Mouse (Mus musculus) lung, embryonic 16.5 days (tissue): Measurements from ENCODE around the gene Aoc2. TPM values are rescaled to one million over a fixed set of nuclear protein-coding genes. Genes with fewer than 3 reads are reported as not detected.

Experiments
- ATAC-seq: fragments of 200-750 bp; cut with Nextera tagmentation; 2 replicates; pipeline ENCODE4 v1.8.0; 2017; ENCODE audit warnings: low read depth, mild to moderate bottlenecking, moderate library complexity
- H3K27ac ChIP-seq: fragments of 300-500 bp; sonication (generic); 2 replicates; pipeline ENCODE4 v1.5.1; 2014; ENCODE audit warnings: mild to moderate bottlenecking, control low read depth, low read length
- H3K27me3 ChIP-seq: fragments of 300-500 bp; sonication (generic); 2 replicates; pipeline ENCODE4 v1.6.1; 2014; ENCODE audit warnings: low read depth, low read length, mixed read lengths; ENCODE audit not compliant: control insufficient read depth, insufficient read depth
- H3K36me3 ChIP-seq: fragments of 300-500 bp; sonication (generic); 2 replicates; pipeline ENCODE4 v1.6.1; 2014; ENCODE audit warnings: low read length; ENCODE audit not compliant: control insufficient read depth, insufficient read depth
- H3K4me1 ChIP-seq: fragments of 300-500 bp; sonication (generic); replicated peaks from 2 replicates; pipeline ENCODE4 v1.6.1; 2014; ENCODE audit warnings: low read length, mixed read lengths; ENCODE audit not compliant: control insufficient read depth, insufficient read depth
- H3K4me2 ChIP-seq: fragments of 300-500 bp; sonication (generic); 2 replicates; pipeline ENCODE4 v1.6.1; 2014; ENCODE audit warnings: low read depth, low read length, control low read depth
- H3K4me3 ChIP-seq: fragments of 300-500 bp; sonication (generic); 2 replicates; pipeline ENCODE4 v1.5.1; 2014; ENCODE audit warnings: mild to moderate bottlenecking, low read length, control low read depth
- H3K9ac ChIP-seq: fragments of 300-500 bp; sonication (generic); 2 replicates; pipeline ENCODE4 v1.6.1; 2014; ENCODE audit warnings: low read length, control low read depth
- H3K9me3 ChIP-seq: fragments of 300-500 bp; sonication (generic); 2 replicates; pipeline ENCODE4 v1.6.1; 2016; ENCODE audit warnings: low read length; ENCODE audit not compliant: control insufficient read depth
- WGBS: fragments of 180-500 bp; shearing (Covaris S2); extraction: QIAGEN DNeasy Blood & Tissue Kit; methylation state at CpG from one replicate; pipeline ENCODE4 v1.1.7; 2014; 5-methylcytosine and 5-hydroxymethylcytosine counted together
- polyA plus RNA-seq: library from polyadenylated mRNA; unstranded; fragments of >200 nt; fragmentation: Nextera tagmentation; extraction: Ambion mirVana; gene quantifications from 2 replicates; pipeline ENCODE4 v1.2.1, GENCODE M21; 2015

The Aoc2 gene
- polyA plus RNA-seq: 0.92 and 1.2 TPM in 2 replicates

- Histone ChIP-seq H3K27me3 (no peaks in the 10 kb centered on the region), H3K36me3 (peaks cover 46% of the 10 kb centered on the region), H3K4me3 (no peak within 1 kb of the TSS), H3K4me1 (no peaks in the 10 kb centered on the region), H3K9ac (no peak within 1 kb of the TSS), H3K27ac (no peak within 1 kb of the TSS), H3K9me3 (no peaks in the 10 kb centered on the region), H3K4me2 (no peak within 1 kb of the TSS)
- WGBS: 79% methylated on average over 5 of the region's 5 CpGs
- no peak for ATAC-seq
These were observed at the start of gene Aoc2 for GRCm38 (mm10) chr11:101324763-101325162. Gene Aoc2, plus strand, starts transcription at chr11:101325063.

GRCm38 (mm10) chr11:101275309-101275708 is 49.6 kb upstream of the Aoc2 start:
- peaks cover 26% of the 10 kb centered on the region for H3K4me1 ChIP-seq
- no peaks in the 10 kb centered on the region for H3K27me3 ChIP-seq
- no peak overlapping the region for H3K27ac ChIP-seq
- no peak overlapping the region for H3K9ac ChIP-seq
- H3K36me3 ChIP-seq: no peaks in the 10 kb centered on the region
- no peak overlapping the region for H3K4me3 ChIP-seq
- no peak overlapping the region for H3K4me2 ChIP-seq
- WGBS: 51% methylated on average over 4 of the region's 4 CpGs
- no peak for ATAC-seq
- no peaks in the 10 kb centered on the region for H3K9me3 ChIP-seq

- H3K9me3 ChIP-seq: no peaks in the 10 kb centered on the region
- peak overlapping the region; percentile 84 for H3K4me2 ChIP-seq
- H3K4me1 ChIP-seq: peaks cover 26% of the 10 kb centered on the region
- ATAC-seq: no peak
- H3K27ac ChIP-seq: no peak overlapping the region
- WGBS: 25% methylated on average over 27 of the region's 27 CpGs
- peak overlapping the region; percentile 23; the same call in 1 of the 2 replicates for H3K9ac ChIP-seq
- no peaks in the 10 kb centered on the region for H3K27me3 ChIP-seq
- no peak overlapping the region for H3K4me3 ChIP-seq
- no peaks in the 10 kb centered on the region for H3K36me3 ChIP-seq
These were observed 48.4 kb upstream of the Aoc2 start for GRCm38 (mm10) chr11:101276319-101277070.

- Histone ChIP-seq H3K4me3 (peak overlapping the region; percentile 85), H3K9me3 (no peaks in the 10 kb centered on the region), H3K4me2 (peak overlapping the region; percentile 84), H3K27ac (peak overlapping the region; percentile 72), H3K36me3 (no peaks in the 10 kb centered on the region), H3K4me1 (peaks cover 26% of the 10 kb centered on the region), H3K27me3 (no peaks in the 10 kb centered on the region), H3K9ac (peak overlapping the region; percentile 86)
- peak; percentile 30 for ATAC-seq
- WGBS: 42% methylated on average over 12 of the region's 12 CpGs
These were observed 47.3 kb upstream of the Aoc2 start for GRCm38 (mm10) chr11:101277381-101278222.

GRCm38 (mm10) chr11:101278223-101279192 is 46.4 kb upstream of the Aoc2 start, which contains the start of the genes Cntd1 and Coa3:
Gene Cntd1, plus strand, starts transcription at chr11:101279012.
Gene Coa3, minus strand, starts transcription at chr11:101279114.
- H3K9ac ChIP-seq: peak within 1 kb of the TSS; percentile 86
- ATAC-seq: peak; percentile 96
- H3K27me3 ChIP-seq: no peaks in the 10 kb centered on the region
- WGBS: 6% methylated on average over 45 of the region's 45 CpGs
- H3K36me3 ChIP-seq: no peaks in the 10 kb centered on the region
- no peaks in the 10 kb centered on the region for H3K9me3 ChIP-seq
- peak within 1 kb of the TSS; percentile 84 for H3K4me2 ChIP-seq
- H3K4me1 ChIP-seq: peaks cover 26% of the 10 kb centered on the region
- H3K4me3 ChIP-seq: peak within 1 kb of the TSS; percentile 85
- peak within 1 kb of the TSS; percentile 72 for H3K27ac ChIP-seq

- 59% methylated on average over 14 of the region's 14 CpGs for WGBS
- peak; percentile 5; the same call in 1 of the 2 replicates for ATAC-seq
- no peaks in the 10 kb centered on the region for H3K36me3 ChIP-seq
- peak overlapping the region; percentile 84 for H3K4me2 ChIP-seq
- peak overlapping the region; percentile 85 for H3K4me3 ChIP-seq
- H3K4me1 ChIP-seq: peaks cover 26% of the 10 kb centered on the region
- peak overlapping the region; percentile 10; the same call in 1 of the 2 replicates for H3K27ac ChIP-seq
- no peaks in the 10 kb centered on the region for H3K9me3 ChIP-seq
- no peaks in the 10 kb centered on the region for H3K27me3 ChIP-seq
- H3K9ac ChIP-seq: peak overlapping the region; percentile 86
These were observed 45.7 kb upstream of the Aoc2 start for GRCm38 (mm10) chr11:101279193-101279569.

- ATAC-seq: no peak
- H3K4me3 ChIP-seq: no peak overlapping the region
- no peaks in the 10 kb centered on the region for H3K36me3 ChIP-seq
- H3K9ac ChIP-seq: no peak overlapping the region
- WGBS: 45% methylated on average over 7 of the region's 7 CpGs
- H3K27me3 ChIP-seq: no peaks in the 10 kb centered on the region
- H3K27ac ChIP-seq: no peak overlapping the region
- H3K4me2 ChIP-seq: no peak overlapping the region
- H3K4me1 ChIP-seq: peaks cover 26% of the 10 kb centered on the region
- no peaks in the 10 kb centered on the region for H3K9me3 ChIP-seq
These were observed 44.0 kb upstream of the Aoc2 start for GRCm38 (mm10) chr11:101280837-101281236.

- Histone ChIP-seq H3K36me3 (no peaks in the 10 kb centered on the region; the same call in 1 of the 2 replicates), H3K9me3 (no peaks in the 10 kb centered on the region), H3K27ac (no peak overlapping the region), H3K4me3 (no peak overlapping the region), H3K4me1 (peaks cover 7% of the 10 kb centered on the region), H3K27me3 (no peaks in the 10 kb centered on the region), H3K4me2 (no peak overlapping the region), H3K9ac (no peak overlapping the region)
- WGBS: 22% methylated on average over 5 of the region's 5 CpGs
- no peak for ATAC-seq
These were observed 42.0 kb upstream of the Aoc2 start for GRCm38 (mm10) chr11:101282896-101283295.
